Mouse (Mus musculus) stomach, postnatal 0 days (tissue): Measurements from ENCODE around the gene Lmf2.

Experiments used
- CTCF ChIP-seq: IDR thresholded peaks from 2 replicates; pipeline ENCODE4 v1.5.1; 2016; ENCODE audit warnings: antibody characterized with exemption, low read depth, mild to moderate bottlenecking, moderate library complexity
- EP300 ChIP-seq: optimal IDR thresholded peaks from 2 replicates; pipeline ENCODE3; 2016; ENCODE audit warnings: antibody characterized with exemption

GRCm38 (mm10) chr15:89307461-89307860 lies 48.0 kb downstream of the Lmf2 start:
- no peak for TF ChIP-seq CTCF
- TF ChIP-seq EP300 = no peak
